ENCODE assay signal across 13 mouse cellular contexts in the genomic region with DNA sequence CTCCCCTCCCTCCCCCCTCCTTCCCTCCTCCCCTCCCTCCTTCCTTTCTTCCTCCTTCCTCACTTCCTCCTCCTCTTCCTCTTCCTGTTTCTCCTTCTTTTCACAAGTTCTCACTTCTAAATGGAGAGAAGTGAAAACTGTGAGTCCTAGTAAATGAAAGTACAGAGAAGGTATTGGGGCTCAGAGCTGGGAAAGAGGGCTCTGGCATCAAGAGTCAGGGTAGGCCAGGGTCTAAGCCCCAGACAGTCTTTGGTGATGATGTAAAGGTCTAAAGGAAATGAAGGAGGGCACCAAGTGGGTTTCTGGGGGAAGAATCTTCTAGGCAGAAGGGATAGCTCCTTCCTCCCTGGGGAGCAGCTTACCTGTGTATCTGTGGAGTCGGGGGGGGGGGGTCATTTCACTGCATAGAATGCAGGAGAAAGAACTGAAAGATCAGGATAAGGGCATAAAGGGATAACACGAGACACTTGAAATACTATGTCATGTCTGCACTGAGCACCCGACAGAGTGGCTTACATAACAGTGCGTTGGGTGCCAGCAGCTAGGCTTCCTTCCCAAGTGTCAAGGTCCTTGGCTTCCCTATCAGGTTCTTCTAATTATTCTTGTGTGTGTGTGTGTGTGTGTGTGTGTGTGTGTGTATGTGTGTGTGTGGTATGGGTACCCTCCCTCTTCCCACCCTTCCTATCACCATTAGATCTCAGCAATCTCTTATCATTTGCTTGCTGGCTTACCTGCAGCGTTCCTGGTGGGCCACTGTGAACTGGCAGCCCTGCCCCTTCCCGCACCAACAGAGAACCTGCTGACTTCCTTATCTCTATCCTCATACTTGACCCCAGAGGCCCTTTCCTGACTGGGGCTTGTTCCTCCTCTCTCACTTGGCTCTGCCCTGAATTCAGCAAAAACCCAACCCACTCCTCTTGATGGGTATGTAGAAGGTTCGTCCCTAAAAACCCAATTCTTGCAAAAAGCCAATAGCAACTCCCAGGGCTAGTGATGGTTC. TPM values are rescaled to one million over a fixed set of nuclear protein-coding genes. Genes with fewer than 3 reads are reported as not detected.
DNase-seq lines count a peak whose midpoint lies in the region; ATAC-seq and TF ChIP-seq lines count a peak whose summit lies in the region.
"Had no signal": no experiment of that assay in that cellular context is flagged by ENCODE, and none has a peak within 500 bp of the region (broad histone marks: within the 10 kb centered on the region; RNA-seq: fewer than 3 reads in every experiment).

No protein-coding gene starts in this region.

- WGBS in liver, adult 2 months, result 48% methylated on average over 7 of the region's 7 CpGs

- ATAC-seq in G1E (ENCODE audit: extremely low read depth, insufficient number of reproducible peaks, low FRiP score, poor library complexity, severe bottlenecking), result peak; percentile 46; the same call in 1 of the 2 replicates
- ATAC-seq: forebrain, embryonic 13.5 days had no signal

- H3K4me1 ChIP-seq in G1E (ENCODE audit: insufficient read depth, low read depth, low read length), result peaks cover 75% of the 10 kb centered on the region
- peaks cover 7% of the 10 kb centered on the region; the same call in 1 of the 2 replicates for H3K4me1 ChIP-seq in liver, adult 2 months (ENCODE audit: control insufficient read depth, insufficient read depth, low read length)
- H3K4me1 ChIP-seq: forebrain, embryonic 13.5 days had no signal

- H3K27me3 ChIP-seq in G1E (ENCODE audit: insufficient read depth, low read length), result peaks cover 2% of the 10 kb centered on the region; the same call in 1 of the 2 replicates
- no peaks in the 10 kb centered on the region for H3K27me3 ChIP-seq in liver, adult 2 months (ENCODE audit: control insufficient read depth, insufficient read depth, low read length)
- H3K27me3 ChIP-seq: CH12.LX; forebrain, embryonic 13.5 days; hindbrain, embryonic 12.5 days; neural tube, embryonic 15.5 days had no signal

- no peak overlapping the region for H3K27ac ChIP-seq in gastrocnemius, adult 2 months
- no peak overlapping the region for H3K27ac ChIP-seq in liver, adult 2 months (replicated peaks; ENCODE audit: insufficient read depth, low read depth, low read length)
- H3K27ac ChIP-seq: forebrain, embryonic 13.5 days; hindbrain, embryonic 12.5 days; neural tube, embryonic 15.5 days had no signal

- no peaks in the 10 kb centered on the region for H3K36me3 ChIP-seq in G1E (replicated peaks)
- no peaks in the 10 kb centered on the region for H3K36me3 ChIP-seq in liver, adult 2 months (ENCODE audit: control insufficient read depth, insufficient read depth, low read length)
- H3K36me3 ChIP-seq: hindbrain, embryonic 12.5 days; midbrain, embryonic 10.5 days; neural tube, embryonic 15.5 days had no signal

- peak; percentile 55 for DNase-seq in gastrocnemius, adult 2 months
- DNase-seq in gastrocnemius, postnatal 10 days, result no peak
- DNase-seq in G1E (ENCODE audit: low spot score), result no peak
- DNase-seq in c-Kit-positive CD71-positive TER-119-positive erythroid progenitor cells, embryonic 14.5 days (ENCODE audit: low spot score), result peak; percentile 56
- DNase-seq in liver, adult 2 months (ENCODE audit: extremely low read depth, low read depth, low spot score), result peak; percentile 69
- no peak for DNase-seq in frontal cortex, adult 2 months (ENCODE audit: extremely low spot score in 1 of 2, low spot score in 1 of 2)
- no peak for DNase-seq in left cerebral cortex, adult 11 months (ENCODE audit: low spot score)
- no peak for DNase-seq in urinary bladder, postnatal 14 days (ENCODE audit: low spot score)

- TF ChIP-seq POLR2A in liver, adult 2 months (IDR thresholded peaks at IDR 0.05; ENCODE audit: extremely low read depth, insufficient read depth, low read length), result no peak

- H3K79me2 ChIP-seq in liver, adult 2 months (ENCODE audit: control insufficient read depth, insufficient read depth, low read length), result no peaks in the 10 kb centered on the region

- no peak overlapping the region for H3K9ac ChIP-seq in liver, adult 2 months (ENCODE audit: low read depth, low read length)
- H3K9ac ChIP-seq: forebrain, embryonic 13.5 days; hindbrain, embryonic 12.5 days; neural tube, embryonic 15.5 days had no signal

- intact Hi-C loops in gastrocnemius, adult 2 months (cut with DNase I), result loop anchor here (5.0 kb wide), 1 partner anchor 49 kb away; a partner anchor contains a TSS

- no peak for TF ChIP-seq CTCF in gastrocnemius, adult 2 months (IDR thresholded peaks at IDR 0.05)
- TF ChIP-seq CTCF in G1E (IDR thresholded peaks at IDR 0.05; ENCODE audit: low read depth, low read length), result no peak
- no peak for TF ChIP-seq CTCF in liver, adult 2 months (IDR thresholded peaks at IDR 0.05; ENCODE audit: low read depth, low read length)

- H3K9me3 ChIP-seq in G1E (replicated peaks), result no peaks in the 10 kb centered on the region
- H3K9me3 ChIP-seq: forebrain, embryonic 13.5 days; hindbrain, embryonic 12.5 days; midbrain, embryonic 10.5 days; neural tube, embryonic 15.5 days had no signal

- no peak overlapping the region for H3K4me3 ChIP-seq in gastrocnemius, adult 2 months
- H3K4me3 ChIP-seq in G1E (ENCODE audit: low read depth, low read length), result no peak overlapping the region; the same call in 1 of the 2 replicates
- H3K4me3 ChIP-seq in liver, adult 2 months (ENCODE audit: insufficient read depth, low read depth, low read length), result no peak overlapping the region
- H3K4me3 ChIP-seq: forebrain, embryonic 13.5 days; hindbrain, embryonic 12.5 days; midbrain, embryonic 10.5 days; neural tube, embryonic 15.5 days had no signal

RNA-seq across cellular contexts. Expression of a gene that starts 51.6 kb away (rescaled TPM):
- total RNA-seq in gastrocnemius, adult 2 months (2021), result 10 to 100 TPM; 80.1 to 81.1 TPM
- total RNA-seq in gastrocnemius, postnatal 10 days (2021), result 10 to 100 TPM; 71.2 to 86.4 TPM
- total RNA-seq in G1E (2014; fragmentation: Nextera tagmentation) (49.3 and 50.5 TPM in 2 replicates), G1E (2017) (71.8 and 76.1 TPM in 2 replicates)
- polyA plus RNA-seq in G1E (2012), result 187 and 225 TPM in 2 replicates
- 163 and 184 TPM in 2 replicates for total RNA-seq in liver, adult 2 months (2014; rRNA removed)
- polyA plus RNA-seq in liver, adult 2 months (2012; rRNA removed), result 159 and 183 TPM in 2 replicates
- polyA plus RNA-seq in frontal cortex, adult 2 months (2012; rRNA removed), result 503 and 558 TPM in 2 replicates

Comparison
In these comparisons a context has a peak if more than half of its experiments do, and no peak if none do; other contexts are left out.
1. DNase-seq: peak in gastrocnemius, adult 2 months (single experiment), c-Kit-positive CD71-positive TER-119-positive erythroid progenitor cells, embryonic 14.5 days (single experiment) and liver, adult 2 months (single experiment); none in gastrocnemius, postnatal 10 days (single experiment), G1E (single experiment), frontal cortex, adult 2 months (0 of 2), left cerebral cortex, adult 11 months (single experiment) and urinary bladder, postnatal 14 days (single experiment).